Mouse (Mus musculus) heart, postnatal 10 days (tissue): ENCODE data around the gene Gpr82. TPM values are rescaled to one million over a fixed set of nuclear protein-coding genes. Genes with fewer than 3 reads are reported as not detected.

Source experiments
- DNase-seq, 2 experiments: peaks; one replicate each; pipeline ENCODE4 v3.0.0; 2021
- intact Hi-C: fragments of 180-260 bp; cut with DNase I; formaldehyde crosslinking; loops from one replicate; pipeline ENCODE4 v1.15.1; 2025
- microRNA-seq, 2 experiments: library from miRNA; unstranded; fragments of <30 nt; microRNA quantifications; one replicate each; pipeline ENCODE4 v1.2.0; 2022
- total RNA-seq, 2 experiments: library from RNA; stranded (reverse); gene quantifications; 2 replicates each; pipeline ENCODE4 v1.2.3; 2021

Gpr82 gene
- total RNA-seq, 2 experiments from 2014 or later = not detected

DNA sequence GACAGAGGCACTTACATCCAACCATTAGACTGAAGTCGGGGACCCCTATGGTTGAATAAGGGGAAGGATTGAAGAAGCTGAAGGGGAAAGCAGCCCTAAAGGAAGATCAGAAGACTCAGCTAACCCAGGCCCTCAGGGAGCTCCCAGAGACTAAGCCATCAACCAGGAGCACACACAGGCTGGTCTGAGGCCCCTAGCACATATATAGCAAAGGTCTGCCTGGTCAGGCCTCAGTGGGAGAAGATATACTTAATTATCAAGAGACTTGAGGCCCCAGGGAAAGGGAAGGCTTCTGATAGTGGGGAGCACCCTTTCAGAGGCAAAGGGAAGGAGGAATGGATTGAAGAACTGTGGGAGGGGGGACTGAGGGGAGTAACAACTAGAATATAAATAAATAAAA is 25.4 kb downstream of the Gpr82 start:
- DNase-seq = no peak
- intact Hi-C loops = no loop called here

DNA sequence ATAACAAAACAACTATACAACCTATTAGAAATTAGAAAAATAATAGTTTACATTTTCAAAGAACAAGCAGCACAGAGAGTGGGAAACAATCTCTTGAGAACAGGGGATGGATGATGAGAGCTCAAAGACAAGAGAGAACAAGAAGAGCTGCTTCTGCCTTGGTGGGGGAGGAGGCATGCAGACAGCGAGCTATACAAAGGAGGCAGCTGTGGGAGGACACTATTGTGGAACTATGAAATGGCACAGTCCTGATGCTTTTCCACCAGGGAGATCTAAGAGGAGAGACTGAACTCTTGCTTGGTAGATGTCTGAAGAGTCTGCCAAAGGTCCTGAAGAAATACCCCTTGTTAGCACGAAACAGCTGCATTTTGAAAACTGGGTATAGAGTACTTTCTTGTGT is 27.2 kb downstream of the Gpr82 start:
- no peak for DNase-seq
- intact Hi-C loops = no loop called here

DNA sequence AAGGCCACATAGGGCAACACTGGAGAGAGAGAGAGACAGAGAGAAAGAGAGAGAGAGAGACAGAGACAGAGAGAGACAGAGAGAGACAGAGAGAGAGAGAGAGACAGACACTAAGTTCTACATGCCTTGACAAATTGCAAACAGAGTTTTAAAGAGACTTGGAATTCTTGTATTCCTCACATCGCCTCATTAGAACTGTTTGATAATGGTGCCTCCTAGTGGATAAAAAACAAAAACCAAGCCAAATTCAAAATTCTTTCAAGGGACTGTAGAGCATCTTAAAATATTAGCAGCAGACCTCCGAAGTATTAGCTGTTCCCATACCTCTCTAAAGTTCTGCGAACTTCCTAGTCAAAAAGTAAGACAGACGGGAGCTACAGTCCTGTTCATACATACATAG is 30.7 kb downstream of the Gpr82 start:
- intact Hi-C loops = no loop called here
- DNase-seq = peak in 1 of 2 experiments; percentile 2

DNA sequence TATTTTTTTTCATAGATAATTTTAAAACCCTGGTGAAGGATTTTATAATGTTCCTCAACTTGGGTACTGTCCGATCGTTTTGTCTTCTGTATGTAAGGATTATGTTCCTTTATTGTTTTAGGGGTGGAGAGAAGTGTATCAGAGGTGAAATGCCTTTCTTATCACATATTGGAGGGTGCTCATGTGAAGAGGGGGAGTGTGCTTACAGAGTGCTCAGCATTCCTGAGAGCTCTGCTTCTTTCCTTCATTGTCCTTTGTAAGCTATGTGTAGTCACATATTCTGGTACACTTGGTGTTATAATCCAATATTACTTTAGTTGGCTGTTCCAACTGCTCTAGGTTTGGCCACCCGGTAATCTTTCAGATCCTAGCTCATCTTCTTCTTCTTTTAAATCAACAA is 39.5 kb downstream of the Gpr82 start:
- no peak for DNase-seq
- intact Hi-C loops = no loop called here

GRCm38 (mm10) chrX:13705051-13705450 is 43.9 kb downstream of the Gpr82 start:
- peak; percentile 22 to 23 for DNase-seq
- intact Hi-C loops = no loop called here

DNA sequence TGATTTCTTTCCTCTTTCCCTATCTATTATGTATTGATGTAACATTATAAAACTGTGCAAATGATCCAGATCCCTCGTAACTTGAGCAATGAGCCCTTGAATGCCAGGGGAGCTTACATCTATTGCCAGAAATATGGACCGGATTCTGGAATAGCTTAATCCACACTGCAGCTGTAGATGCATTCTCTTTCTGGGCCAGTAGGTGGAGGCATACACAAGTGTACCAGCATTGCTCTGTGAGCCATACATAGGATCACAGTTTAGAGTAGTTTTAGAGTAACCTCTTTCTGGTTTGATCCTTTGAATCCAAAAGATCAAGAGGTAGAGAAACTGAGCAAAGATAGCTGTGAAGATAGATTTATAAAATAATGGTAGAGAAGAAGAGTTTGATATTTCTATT is 49.0 kb downstream of the Gpr82 start:
- peak; percentile 55 to 60 for DNase-seq
- intact Hi-C loops = loop anchor here (5.0 to 10.0 kb wide), 2 partner anchors 597 to 915 kb away; no protein-coding TSS in a partner anchor

Small RNA genes lying within 50 kb of the gene (microRNA-seq; reads per million reads assigned to microRNA genes)
- 0 reads per million in 2 experiments for gene Gm25246

Other genes with a start within 250 kb of the Gpr82 start
- under 1 TPM; 0.15 to 0.24 TPM for gene Nyx, start 195.3 kb upstream of the Gpr82 start, total RNA-seq
- gene Gpr34, start 29.3 kb upstream of the Gpr82 start, total RNA-seq = 1 to 10 TPM; 1.7 to 2.0 TPM
- gene Cask, start 190.0 kb downstream of the Gpr82 start, total RNA-seq = 10 to 100 TPM; 20.5 to 22.3 TPM